Mouse (Mus musculus) midbrain, embryonic 13.5 days (tissue): Measurements from ENCODE around the gene Cdk12. TPM values are rescaled to one million over a fixed set of nuclear protein-coding genes. Genes with fewer than 3 reads are reported as not detected.

Experiments
- ATAC-seq: fragments of 200-750 bp; cut with Nextera tagmentation; 2 replicates; pipeline ENCODE4 v1.8.0; 2017; ENCODE audit warnings: mild to moderate bottlenecking, moderate TSS enrichment, moderate library complexity
- H3K27ac ChIP-seq: fragments of 300-500 bp; sonication (generic); 2 replicates; pipeline ENCODE4 v1.5.1; 2015; ENCODE audit warnings: inconsistent platforms, mild to moderate bottlenecking, moderate library complexity
- H3K27me3 ChIP-seq: fragments of 300-500 bp; sonication (generic); 2 replicates; pipeline ENCODE4 v1.6.1; 2015; ENCODE audit warnings: mild to moderate bottlenecking, inconsistent platforms
- H3K36me3 ChIP-seq: fragments of 300-500 bp; sonication (generic); 2 replicates; pipeline ENCODE4 v1.6.1; 2015; ENCODE audit warnings: mild to moderate bottlenecking, inconsistent platforms
- H3K4me1 ChIP-seq: fragments of 300-500 bp; sonication (generic); replicated peaks from 2 replicates; pipeline ENCODE4 v1.6.1; 2015; ENCODE audit warnings: inconsistent platforms
- H3K4me2 ChIP-seq: fragments of 300-500 bp; sonication (generic); replicated peaks from 2 replicates; pipeline ENCODE4 v1.6.1; 2015; ENCODE audit warnings: moderate library complexity, mild to moderate bottlenecking, inconsistent platforms
- H3K4me3 ChIP-seq: fragments of 300-500 bp; sonication (generic); replicated peaks from 2 replicates; pipeline ENCODE4 v1.5.1; 2015; ENCODE audit warnings: mild to moderate bottlenecking, inconsistent platforms
- H3K9ac ChIP-seq: fragments of 300-500 bp; sonication (generic); replicated peaks from 2 replicates; pipeline ENCODE4 v1.6.1; 2015; ENCODE audit warnings: mild to moderate bottlenecking, inconsistent platforms
- H3K9me3 ChIP-seq: fragments of 300-500 bp; sonication (generic); 2 replicates; pipeline ENCODE4 v1.6.1; 2016; ENCODE audit warnings: mild to moderate bottlenecking, inconsistent platforms
- WGBS: fragments of 180-500 bp; shearing (Covaris S2); methylation state at CpG from one replicate; pipeline ENCODE4 v1.1.7; 2015; 5-methylcytosine and 5-hydroxymethylcytosine counted together
- polyA plus RNA-seq: library from polyadenylated mRNA; unstranded; fragments of >200 nt; fragmentation: Nextera tagmentation; extraction: Ambion mirVana; gene quantifications from 2 replicates; pipeline ENCODE4 v1.2.1, GENCODE M21; 2015

Cdk12 gene
- polyA plus RNA-seq, 1 experiment from 2014 or later, result 12.9 TPM

DNA sequence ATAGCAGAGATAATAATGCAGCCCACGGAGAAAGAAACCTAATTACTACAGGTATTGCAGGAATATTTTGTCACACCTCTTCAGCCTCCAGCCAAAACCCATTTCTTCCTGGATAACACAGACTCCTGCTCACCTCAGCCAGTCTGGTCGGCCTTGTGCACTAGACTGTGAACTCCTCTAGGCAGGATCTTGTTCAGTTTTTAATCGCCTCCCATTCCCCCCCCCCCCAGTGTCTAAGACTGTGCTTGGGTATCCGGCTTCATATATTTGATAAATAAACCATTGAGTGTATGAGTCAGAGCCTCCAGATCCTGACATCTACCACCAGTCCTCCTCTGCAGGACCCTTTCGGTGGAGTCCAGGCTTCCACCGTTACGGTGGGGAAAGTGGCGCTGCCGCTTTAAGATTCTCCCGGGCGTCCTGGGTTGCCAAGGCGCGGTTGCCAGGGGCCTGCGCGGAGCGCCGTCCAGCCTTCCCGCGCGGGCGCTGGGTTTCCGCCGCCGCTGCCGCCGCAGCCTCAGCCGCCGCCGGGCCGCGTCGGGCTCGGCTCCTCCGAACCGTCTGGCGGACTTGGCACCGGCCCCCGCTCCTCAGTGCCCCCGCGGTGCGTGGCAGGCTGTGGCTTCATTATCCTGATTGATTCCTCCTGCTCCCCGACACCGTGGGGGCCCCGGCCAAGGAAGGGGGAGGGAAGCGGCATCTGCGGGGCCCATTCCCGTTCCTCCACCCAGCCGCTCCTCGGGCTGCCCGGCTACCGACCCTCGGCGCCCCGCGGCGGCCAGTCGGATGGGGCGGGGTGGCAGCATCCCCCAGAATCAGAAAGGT is 91.5 kb downstream of the Cdk12 start:
- Histone ChIP-seq H3K4me3 (peak overlapping the region; percentile 58), H3K27me3 (peaks cover 38% of the 10 kb centered on the region), H3K4me1 (peaks cover 58% of the 10 kb centered on the region), H3K27ac (peak overlapping the region; percentile 41), H3K9ac (peak overlapping the region; percentile 70), H3K4me2 (peak overlapping the region; percentile 86), H3K36me3 (no peaks in the 10 kb centered on the region), H3K9me3 (no peaks in the 10 kb centered on the region)
- 1% methylated on average over 58 of the region's 58 CpGs for WGBS
- ATAC-seq, result peak; percentile 87

- Histone ChIP-seq H3K4me3 (peak overlapping the region; percentile 58), H3K9ac (peak overlapping the region; percentile 70), H3K36me3 (no peaks in the 10 kb centered on the region), H3K27ac (peak overlapping the region; percentile 41), H3K27me3 (peaks cover 43% of the 10 kb centered on the region), H3K9me3 (no peaks in the 10 kb centered on the region), H3K4me1 (peaks cover 51% of the 10 kb centered on the region), H3K4me2 (peak overlapping the region; percentile 86)
- ATAC-seq, result peak; percentile 40
- 5% methylated on average over 9 of the region's 9 CpGs for WGBS
Measured at GRCm38 (mm10) chr11:98295013-98295585, 92.2 kb downstream of the Cdk12 start.

DNA sequence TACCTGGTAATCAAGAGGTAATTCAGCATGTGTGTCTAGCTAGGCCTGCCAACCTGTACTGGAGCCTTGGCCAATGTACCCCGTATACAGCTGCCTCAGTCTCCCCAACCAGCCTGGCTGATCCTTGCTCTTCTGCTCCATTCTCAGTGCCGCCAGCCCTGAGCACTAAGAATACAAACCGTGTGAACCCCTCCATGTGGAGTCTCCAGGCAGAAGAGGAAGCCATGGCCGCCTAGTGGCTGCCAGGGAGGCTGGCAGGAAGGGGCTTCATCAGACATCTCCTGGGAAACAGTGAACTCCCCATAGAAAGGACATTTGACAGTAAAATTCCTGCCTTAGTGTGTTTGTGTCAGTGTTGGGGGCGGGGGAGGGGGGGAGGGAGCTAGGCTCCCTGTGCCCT is 93.4 kb downstream of the Cdk12 start:
- peaks cover 46% of the 10 kb centered on the region for H3K4me1 ChIP-seq
- H3K27me3 ChIP-seq, result peaks cover 45% of the 10 kb centered on the region
- H3K9me3 ChIP-seq, result no peaks in the 10 kb centered on the region
- ATAC-seq, result 0 out of 2 replicates have a peak, but pooled peaks have one; percentile 25
- WGBS, result under 1% methylated on average over 5 of the region's 5 CpGs
- H3K4me3 ChIP-seq, result no peak overlapping the region
- H3K27ac ChIP-seq, result no peak overlapping the region
- H3K9ac ChIP-seq, result no peak overlapping the region
- no peak overlapping the region for H3K4me2 ChIP-seq
- no peaks in the 10 kb centered on the region for H3K36me3 ChIP-seq

- 57% methylated on average over 2 of the region's 2 CpGs for WGBS
- no peak overlapping the region for H3K4me3 ChIP-seq
- H3K9ac ChIP-seq, result no peak overlapping the region
- ATAC-seq, result no peak
- peaks cover 46% of the 10 kb centered on the region for H3K4me1 ChIP-seq
- H3K36me3 ChIP-seq, result no peaks in the 10 kb centered on the region
- no peak overlapping the region for H3K27ac ChIP-seq
- H3K4me2 ChIP-seq, result no peak overlapping the region
- peaks cover 45% of the 10 kb centered on the region for H3K27me3 ChIP-seq
- H3K9me3 ChIP-seq, result no peaks in the 10 kb centered on the region
Measured at GRCm38 (mm10) chr11:98296916-98297315, 94.1 kb downstream of the Cdk12 start.

DNA sequence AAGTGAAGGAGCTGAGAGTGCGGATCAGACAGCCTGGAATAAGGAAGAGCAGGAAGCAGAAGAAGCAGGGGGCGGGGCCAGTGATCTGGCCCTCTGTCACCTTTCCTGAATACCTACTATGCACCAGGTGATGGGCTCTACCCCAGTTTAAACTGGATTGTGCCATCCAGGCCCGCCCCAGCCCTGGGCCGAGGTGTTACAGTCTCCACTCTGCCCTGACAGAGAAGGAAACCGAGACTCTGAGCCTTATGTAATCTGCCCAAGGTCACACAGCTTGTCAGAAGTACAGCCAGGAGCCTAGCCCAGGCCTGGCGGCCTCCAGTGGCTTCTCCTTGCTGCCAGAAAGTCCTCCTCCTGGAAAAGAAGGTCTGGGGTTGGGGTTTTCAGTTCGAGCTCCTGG is 94.9 kb downstream of the Cdk12 start:
- H3K36me3 ChIP-seq, result no peaks in the 10 kb centered on the region
- peaks cover 46% of the 10 kb centered on the region for H3K4me1 ChIP-seq
- no peak overlapping the region for H3K4me3 ChIP-seq
- no peak overlapping the region for H3K27ac ChIP-seq
- 0 out of 2 replicates have a peak overlapping the region, but pooled peaks have one; percentile 28 for H3K9ac ChIP-seq
- WGBS, result 20% methylated on average over 7 of the region's 7 CpGs
- H3K27me3 ChIP-seq, result peaks cover 45% of the 10 kb centered on the region
- no peaks in the 10 kb centered on the region for H3K9me3 ChIP-seq
- ATAC-seq, result no peak
- no peak overlapping the region for H3K4me2 ChIP-seq

DNA sequence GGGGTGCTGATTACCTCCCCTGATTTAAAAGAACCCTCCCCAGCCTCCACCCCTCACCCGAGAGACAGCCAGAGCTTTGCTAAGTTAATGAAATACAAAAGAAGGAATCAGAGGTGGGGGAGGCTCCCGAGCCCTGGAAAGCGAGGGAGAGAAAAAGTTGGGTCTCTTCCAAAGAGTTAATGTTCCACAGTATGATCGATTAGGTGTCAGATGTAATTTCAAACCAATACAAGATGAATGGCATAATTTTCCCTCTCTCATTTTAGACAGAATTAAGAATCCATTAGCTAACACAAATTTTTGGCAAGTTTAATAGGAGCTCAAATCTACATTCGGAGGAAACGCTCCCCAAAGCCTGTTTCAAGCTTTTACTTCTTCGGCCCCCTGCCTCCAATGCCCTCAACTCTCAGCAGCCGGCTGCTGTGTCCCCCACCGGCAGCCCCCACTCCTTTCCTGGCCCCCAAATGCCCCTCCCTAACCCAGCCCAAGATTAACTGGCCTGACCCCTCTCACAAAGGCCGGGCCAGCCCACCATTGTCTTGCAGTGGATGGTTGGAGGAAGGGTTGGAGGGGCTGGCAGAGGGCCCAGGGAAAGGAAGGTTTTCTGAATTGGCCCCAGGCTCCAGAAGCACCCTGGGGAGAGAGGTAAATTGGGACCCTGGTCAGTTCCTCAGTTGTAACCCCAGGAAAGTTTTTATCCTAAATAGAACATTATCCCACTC is 95.8 kb downstream of the Cdk12 start:
- no peak for ATAC-seq
- Histone ChIP-seq H3K4me2 (peak overlapping the region; percentile 26; the same call in 1 of the 2 replicates), H3K4me3 (no peak overlapping the region), H3K27ac (no peak overlapping the region), H3K36me3 (no peaks in the 10 kb centered on the region), H3K9me3 (no peaks in the 10 kb centered on the region), H3K27me3 (peaks cover 45% of the 10 kb centered on the region), H3K9ac (no peak overlapping the region), H3K4me1 (peaks cover 44% of the 10 kb centered on the region)
- 2% methylated on average over 10 of the region's 10 CpGs for WGBS

- H3K9me3 ChIP-seq, result no peaks in the 10 kb centered on the region
- H3K36me3 ChIP-seq, result no peaks in the 10 kb centered on the region
- 0 out of 2 replicates have a peak overlapping the region, but pooled peaks have one; percentile 6 for H3K4me3 ChIP-seq
- peaks cover 91% of the 10 kb centered on the region for H3K27me3 ChIP-seq
- no peak overlapping the region for H3K27ac ChIP-seq
- 2% methylated on average over 26 of the region's 26 CpGs for WGBS
- ATAC-seq, result no peak
- H3K4me2 ChIP-seq, result peak overlapping the region; percentile 28
- 0 out of 2 replicates have a peak overlapping the region, but pooled peaks have one; percentile 10 for H3K9ac ChIP-seq
- H3K4me1 ChIP-seq, result peaks cover 12% of the 10 kb centered on the region
Measured at GRCm38 (mm10) chr11:98313790-98314323, 111.0 kb downstream of the Cdk12 start.

- under 1% methylated on average over 7 of the region's 7 CpGs for WGBS
- Histone ChIP-seq H3K27ac (no peak overlapping the region), H3K4me2 (no peak overlapping the region), H3K4me1 (peaks cover 22% of the 10 kb centered on the region), H3K27me3 (peaks cover 99% of the 10 kb centered on the region), H3K36me3 (no peaks in the 10 kb centered on the region), H3K9ac (no peak overlapping the region), H3K9me3 (no peaks in the 10 kb centered on the region), H3K4me3 (no peak overlapping the region)
- ATAC-seq, result no peak
Measured at GRCm38 (mm10) chr11:98317479-98317878, 114.6 kb downstream of the Cdk12 start.

GRCm38 (mm10) chr11:98318421-98319116 is 115.7 kb downstream of the Cdk12 start:
- under 1% methylated on average over 14 of the region's 14 CpGs for WGBS

GRCm38 (mm10) chr11:98319120-98319519 is 116.3 kb downstream of the Cdk12 start:
- no peak for ATAC-seq
- no peak overlapping the region for H3K4me2 ChIP-seq
- no peak overlapping the region for H3K9ac ChIP-seq
- H3K27me3 ChIP-seq, result peaks cover 100% of the 10 kb centered on the region
- no peak overlapping the region for H3K4me3 ChIP-seq
- 2% methylated on average over 15 of the region's 15 CpGs for WGBS
- H3K9me3 ChIP-seq, result no peaks in the 10 kb centered on the region
- H3K4me1 ChIP-seq, result peaks cover 16% of the 10 kb centered on the region
- H3K36me3 ChIP-seq, result no peaks in the 10 kb centered on the region
- H3K27ac ChIP-seq, result no peak overlapping the region

More at GRCm38 (mm10) chr11:98318421-98319116, 115.7 kb downstream of the Cdk12 start:
- Histone ChIP-seq H3K4me2 (no peak overlapping the region), H3K27me3 (peaks cover 100% of the 10 kb centered on the region), H3K9me3 (no peaks in the 10 kb centered on the region), H3K4me3 (no peak overlapping the region), H3K9ac (no peak overlapping the region), H3K27ac (no peak overlapping the region), H3K4me1 (peaks cover 20% of the 10 kb centered on the region), H3K36me3 (no peaks in the 10 kb centered on the region)
- no peak for ATAC-seq

GRCm38 (mm10) chr11:98319544-98319943 is 116.7 kb downstream of the Cdk12 start:
- no peak overlapping the region for H3K9ac ChIP-seq
- no peak overlapping the region for H3K27ac ChIP-seq
- 9% methylated on average over 4 of the region's 4 CpGs for WGBS
- H3K4me3 ChIP-seq, result no peak overlapping the region
- H3K27me3 ChIP-seq, result peaks cover 100% of the 10 kb centered on the region
- no peaks in the 10 kb centered on the region for H3K36me3 ChIP-seq
- no peaks in the 10 kb centered on the region for H3K9me3 ChIP-seq
- H3K4me2 ChIP-seq, result no peak overlapping the region
- ATAC-seq, result no peak
- peaks cover 16% of the 10 kb centered on the region for H3K4me1 ChIP-seq
